Mouse (Mus musculus): ENCODE results near the gene Erh.

GRCm38 (mm10) chr12:80612113-80612791 is 31.9 kb downstream of the Erh start:
- TF ChIP-seq POLR2A (IDR thresholded peaks at IDR 0.05; ENCODE audit: low read depth, low read length): no peak
- TF ChIP-seq CTCF (IDR thresholded peaks at IDR 0.05; ENCODE audit: extremely low read depth, insufficient read length, insufficient replicate concordance, low read depth, low read length): no peak
